Mouse (Mus musculus): ENCODE results near the gene Edem3. TPM values are rescaled to one million over a fixed set of nuclear protein-coding genes. Genes with fewer than 3 reads are reported as not detected.

Edem3 gene
- total RNA-seq, 2 experiments from 2014 or later: 13.8 to 38.2 TPM

DNA sequence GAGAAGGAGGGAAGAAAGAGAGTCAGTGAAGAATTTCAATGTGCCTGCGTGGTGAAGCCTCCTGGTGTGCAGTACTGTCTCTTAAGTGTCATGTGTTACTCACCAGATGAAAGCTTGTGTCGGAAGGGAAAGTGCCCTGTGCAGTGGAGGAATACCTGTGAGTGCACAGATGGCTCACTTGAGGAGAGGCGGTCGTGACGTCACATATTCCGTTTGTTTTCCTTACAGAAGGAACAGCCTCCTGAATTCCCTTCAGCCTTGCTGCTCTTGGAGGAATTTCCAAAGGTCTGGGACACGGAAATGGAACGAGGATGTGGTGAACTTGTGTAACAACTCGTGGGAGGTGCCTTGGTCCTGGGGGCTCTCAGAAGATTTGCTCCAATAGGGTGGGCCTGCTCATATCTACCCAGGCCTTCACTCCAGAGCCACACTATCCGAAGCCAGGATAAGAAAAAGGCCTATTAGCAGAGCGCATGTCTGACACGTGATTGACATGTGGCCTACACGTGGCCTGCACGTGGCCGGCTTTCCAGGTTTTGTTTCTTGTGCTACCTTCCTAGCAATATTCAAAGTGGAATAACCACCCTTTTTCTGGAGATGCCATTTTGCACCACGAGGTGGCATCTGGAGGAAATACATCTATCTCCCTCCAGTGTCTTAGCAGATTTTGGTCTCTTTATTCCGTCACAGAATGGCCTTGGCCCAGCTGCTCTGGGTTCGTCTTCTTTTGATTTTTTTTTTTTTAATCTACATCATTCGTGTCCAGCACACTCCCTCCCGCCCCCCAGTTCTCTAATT lies 96.1 kb downstream of the Edem3 start:
- no peak for ATAC-seq (replicated peaks; ENCODE audit: low FRiP score, low TSS enrichment, poor library complexity, severe bottlenecking)

GRCm38 (mm10) chr1:151851976-151852375 lies 96.8 kb downstream of the Edem3 start:
- ATAC-seq (replicated peaks; ENCODE audit: low FRiP score, low TSS enrichment, poor library complexity, severe bottlenecking): no peak

- ATAC-seq (replicated peaks; ENCODE audit: low FRiP score, low TSS enrichment, poor library complexity, severe bottlenecking): no peak
Observed at GRCm38 (mm10) chr1:151855561-151855960, 100.4 kb downstream of the Edem3 start.

DNA sequence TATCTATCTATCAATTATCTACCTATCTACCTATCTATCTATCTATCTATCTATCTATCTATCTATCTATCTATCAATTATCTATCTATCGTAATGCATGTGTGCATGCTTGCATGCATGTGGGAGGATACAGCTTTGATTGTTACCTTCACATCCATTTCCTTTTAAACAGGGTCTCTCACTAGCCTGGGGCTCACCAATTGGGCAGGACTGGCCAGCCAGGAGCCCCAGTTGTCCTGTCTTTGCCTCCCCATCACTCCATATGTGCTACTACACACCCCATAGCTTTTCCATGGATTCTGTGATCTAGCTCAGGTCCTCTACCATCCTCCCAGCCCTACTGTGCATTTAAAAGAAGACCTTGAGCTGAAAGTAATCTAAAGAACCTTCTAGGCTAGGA lies 103.3 kb downstream of the Edem3 start:
- no peak for ATAC-seq (replicated peaks; ENCODE audit: low FRiP score, low TSS enrichment, poor library complexity, severe bottlenecking)

GRCm38 (mm10) chr1:151861334-151861995 lies 106.3 kb downstream of the Edem3 start:
- no peak for ATAC-seq (replicated peaks; ENCODE audit: low FRiP score, low TSS enrichment, poor library complexity, severe bottlenecking)

- ATAC-seq (replicated peaks; ENCODE audit: low FRiP score, low TSS enrichment, poor library complexity, severe bottlenecking): no peak
Observed at GRCm38 (mm10) chr1:151862109-151862508, 106.9 kb downstream of the Edem3 start.

GRCm38 (mm10) chr1:151863135-151863796 lies 108.1 kb downstream of the Edem3 start:
- ATAC-seq (replicated peaks; ENCODE audit: low FRiP score, low TSS enrichment, poor library complexity, severe bottlenecking): no peak

DNA sequence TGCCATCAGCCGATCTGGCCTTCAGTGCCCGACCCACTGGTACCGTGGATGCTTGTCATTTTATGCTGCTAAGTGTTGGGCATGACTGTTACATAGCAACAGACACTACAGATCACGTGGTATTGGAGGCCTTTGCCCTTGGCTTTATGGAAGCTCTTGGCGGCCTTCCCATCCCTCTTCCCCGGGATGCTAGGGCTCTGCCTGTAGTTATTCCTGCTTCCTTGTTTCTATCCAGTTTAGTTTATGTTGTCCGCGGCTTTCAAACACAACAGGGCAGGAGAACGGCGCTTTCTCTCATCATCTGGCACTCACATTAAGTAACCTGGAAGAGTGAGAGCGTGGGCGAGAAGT lies 108.6 kb downstream of the Edem3 start:
- no peak for ATAC-seq (replicated peaks; ENCODE audit: low FRiP score, low TSS enrichment, poor library complexity, severe bottlenecking)

- no peak for ATAC-seq (replicated peaks; ENCODE audit: low FRiP score, low TSS enrichment, poor library complexity, severe bottlenecking)
Observed at GRCm38 (mm10) chr1:151864326-151864725, 109.2 kb downstream of the Edem3 start.

Other genes with a start within 250 kb of the Edem3 start
- 0.83 and 2.5 TPM in 2 replicates for gene Fam129a, start 184.2 kb upstream of the Edem3 start, total RNA-seq (2014; fragmentation: Nextera tagmentation)
- 3.0 and 3.1 TPM in 2 replicates for gene Fam129a, start 184.2 kb upstream of the Edem3 start, total RNA-seq (2017)